Mouse (Mus musculus) spleen, adult 2 months (tissue): Measurements from ENCODE around the gene Tbx15.

ENCODE experiments used
- CTCF ChIP-seq: fragments of 200-500 bp; IDR thresholded peaks from 2 replicates; pipeline ENCODE4 v1.5.1; 2011; ENCODE audit warnings: mild to moderate bottlenecking, inconsistent platforms; ENCODE audit not compliant: insufficient read depth, insufficient read length, insufficient replicate concordance; ENCODE audit errors: extremely low read depth
- POLR2A ChIP-seq: fragments of 200-500 bp; IDR thresholded peaks from 2 replicates; pipeline ENCODE4 v1.6.1; 2011; ENCODE audit warnings: low read depth, low read length, inconsistent platforms

DNA sequence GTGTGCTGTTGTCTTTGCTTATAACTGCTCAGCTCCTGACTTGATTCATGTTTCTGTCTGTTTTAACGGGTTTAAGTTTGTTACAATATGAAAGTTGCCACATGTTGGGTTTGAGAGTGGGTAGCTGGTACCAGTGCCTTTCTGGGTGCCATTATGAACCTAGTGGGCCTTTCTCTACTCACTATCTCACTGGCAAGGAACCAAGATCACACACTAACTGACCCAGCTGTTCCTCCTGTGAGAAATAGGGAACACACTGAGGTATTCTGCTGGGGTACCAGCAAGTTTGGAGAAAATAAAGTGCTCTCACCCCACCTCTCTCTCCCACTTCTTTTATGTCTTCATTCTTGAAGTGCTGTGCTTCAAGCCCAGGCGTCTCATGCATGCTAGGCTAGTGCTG lies 50.7 kb downstream of the Tbx15 start:
- TF ChIP-seq CTCF (no peak), POLR2A (no peak)
